Mouse (Mus musculus) gonadal fat pad, adult 2 months (tissue): ENCODE measurements around the gene Hoxd12. TPM values are rescaled to one million over a fixed set of nuclear protein-coding genes. Genes with fewer than 3 reads are reported as not detected.

Experiments
- DNase-seq: peaks from one replicate; pipeline ENCODE4 v3.0.0-alpha.2; 2012; ENCODE audit warnings: low read depth
- polyA plus RNA-seq: library from polyadenylated mRNA; depleted of rRNA; stranded (reverse); fragments of >200 nt; gene quantifications from 2 replicates; pipeline ENCODE4 v1.2.3, GENCODE M21; 2012

The Hoxd12 gene
- polyA plus RNA-seq, 1 experiment, result 0.09 TPM

- DNase-seq, result no peak
Observed at GRCm38 (mm10) chr2:74695813-74696430, 21.1 kb downstream of the Hoxd12 start.

- no peak for DNase-seq
Observed at GRCm38 (mm10) chr2:74696442-74697335, 21.9 kb downstream of the Hoxd12 start.

- no peak for DNase-seq
Observed at GRCm38 (mm10) chr2:74697567-74698121, 22.8 kb downstream of the Hoxd12 start, which contains the start of gene Hoxd9. Gene Hoxd9 (plus strand): TSS chr2:74697727.

- DNase-seq, result no peak
Observed at GRCm38 (mm10) chr2:74698201-74699052, 23.6 kb downstream of the Hoxd12 start.

DNA sequence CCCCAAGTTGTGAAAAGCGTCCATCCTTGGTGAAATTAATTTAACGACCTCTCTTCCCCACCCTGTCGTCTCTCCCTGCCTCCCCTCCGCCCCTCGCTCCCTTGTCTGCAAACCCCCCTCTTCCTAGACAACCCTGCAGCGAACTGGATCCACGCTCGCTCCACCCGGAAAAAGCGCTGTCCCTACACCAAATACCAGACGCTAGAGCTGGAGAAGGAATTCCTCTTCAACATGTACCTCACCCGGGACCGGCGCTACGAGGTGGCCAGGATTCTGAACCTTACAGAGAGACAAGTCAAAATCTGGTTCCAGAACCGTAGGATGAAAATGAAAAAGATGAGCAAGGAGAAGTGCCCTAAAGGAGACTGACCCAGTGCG is 24.2 kb downstream of the Hoxd12 start:
- no peak for DNase-seq

DNA sequence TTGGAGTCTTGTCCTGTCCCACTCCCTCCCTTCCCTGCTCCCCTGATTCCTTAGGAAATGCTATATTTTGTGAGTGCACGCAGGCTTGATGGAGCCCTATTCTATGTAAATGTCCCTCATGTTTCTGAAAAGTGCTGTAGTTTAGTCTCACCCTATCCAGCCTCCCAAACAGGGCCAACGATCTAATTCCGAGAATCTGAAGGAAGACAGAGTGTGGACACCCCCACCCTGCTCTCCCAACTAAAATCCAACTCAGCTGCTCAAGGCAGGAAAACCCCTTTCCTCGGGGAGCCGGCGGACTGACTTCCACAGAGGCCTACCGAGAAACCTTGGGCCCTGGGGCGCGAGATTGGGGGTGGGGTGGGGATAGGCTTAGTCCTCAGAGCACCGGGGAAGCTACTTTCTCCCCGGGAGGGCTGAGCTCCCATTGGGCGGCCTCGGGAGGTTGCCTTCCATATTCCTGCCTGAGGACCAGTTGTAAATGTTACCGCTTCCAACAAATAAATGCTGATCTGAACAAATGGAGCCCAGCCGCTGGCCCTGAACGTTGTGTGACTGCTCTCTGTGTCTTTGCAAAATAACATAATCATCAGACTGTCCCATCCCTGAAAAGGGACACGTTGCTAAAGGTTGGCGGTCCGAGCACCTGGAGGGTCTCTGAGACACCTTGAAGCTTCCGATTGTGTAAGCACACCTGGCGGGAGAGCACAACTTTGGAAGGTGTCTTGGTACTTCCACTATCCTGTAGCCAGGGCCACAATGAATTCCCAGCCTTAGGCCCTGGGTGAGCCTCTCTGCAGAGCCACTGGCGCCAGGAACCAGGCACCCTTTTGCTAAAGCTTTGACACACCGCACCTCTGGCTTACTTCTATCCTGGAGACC is 25.1 kb downstream of the Hoxd12 start:
- DNase-seq, result no peak

GRCm38 (mm10) chr2:74700546-74701112 is 25.8 kb downstream of the Hoxd12 start:
- no peak for DNase-seq

GRCm38 (mm10) chr2:74701949-74702819 is 27.4 kb downstream of the Hoxd12 start:
- no peak for DNase-seq

GRCm38 (mm10) chr2:74702820-74703219 is 28.0 kb downstream of the Hoxd12 start:
- no peak for DNase-seq

GRCm38 (mm10) chr2:74703317-74703716 is 28.5 kb downstream of the Hoxd12 start:
- no peak for DNase-seq

GRCm38 (mm10) chr2:74703720-74704392 is 29.0 kb downstream of the Hoxd12 start:
- DNase-seq, result no peak

DNA sequence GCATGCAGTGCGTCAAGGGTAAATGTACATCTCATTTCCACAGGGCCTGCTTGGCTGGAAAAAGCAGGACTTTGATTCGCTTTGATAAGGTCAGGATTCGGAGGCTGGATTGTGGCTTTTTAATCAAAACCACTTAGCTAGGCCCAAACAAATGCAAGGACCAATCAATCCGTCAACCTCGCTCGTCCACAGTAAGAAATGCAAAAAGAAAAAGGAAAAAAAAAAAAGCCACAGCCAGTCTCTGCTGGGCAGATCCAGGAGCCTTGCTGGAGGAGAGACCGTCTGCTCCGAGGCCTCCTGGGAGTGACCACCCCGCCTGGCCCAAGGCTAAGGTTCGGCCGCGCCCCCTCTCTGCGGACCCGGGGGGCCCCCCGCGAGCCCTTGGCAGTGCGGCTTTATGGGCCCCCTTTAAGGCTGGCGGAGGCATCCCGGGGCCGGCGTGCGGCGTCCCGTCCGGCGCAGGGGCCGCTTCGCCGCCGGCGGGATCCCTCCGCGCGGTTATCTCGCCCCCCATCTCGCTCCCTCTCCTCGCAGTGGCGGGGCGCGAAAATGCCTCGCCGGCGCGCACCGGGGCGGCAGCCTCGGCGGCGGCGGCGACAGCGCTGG is 29.7 kb downstream of the Hoxd12 start, which contains the start of gene Hoxd8:
TSS of gene Hoxd8 (plus strand) at position 223 of the 606 bp plus-strand sequence.
- DNase-seq, result no peak

- DNase-seq, result no peak
Observed at GRCm38 (mm10) chr2:74704999-74705466, 30.2 kb downstream of the Hoxd12 start.

- DNase-seq, result no peak
Observed at GRCm38 (mm10) chr2:74705467-74706089, 30.8 kb downstream of the Hoxd12 start.

DNA sequence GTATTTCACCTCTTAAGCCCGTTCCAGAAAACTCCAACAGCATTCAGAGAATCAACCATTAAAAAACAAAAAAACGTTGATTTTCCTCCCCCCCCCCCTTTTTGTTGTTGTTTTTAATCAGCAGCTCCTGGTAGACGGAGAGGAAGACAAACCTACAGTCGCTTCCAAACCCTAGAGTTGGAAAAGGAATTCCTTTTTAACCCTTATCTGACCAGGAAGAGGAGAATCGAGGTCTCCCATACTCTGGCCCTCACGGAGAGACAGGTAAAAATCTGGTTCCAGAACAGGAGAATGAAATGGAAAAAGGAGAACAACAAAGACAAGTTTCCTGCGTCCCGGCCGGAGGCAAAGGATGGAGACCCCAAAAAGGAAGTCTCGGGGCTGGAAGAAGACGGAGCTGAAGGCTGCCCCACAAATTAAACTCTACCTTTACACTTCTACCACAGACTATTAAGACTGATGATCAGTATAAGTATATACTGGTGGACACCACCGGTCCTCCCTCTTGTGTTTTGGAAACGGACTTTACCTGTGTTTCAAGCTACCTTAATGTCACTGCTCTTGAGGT is 31.7 kb downstream of the Hoxd12 start:
- DNase-seq, result no peak

GRCm38 (mm10) chr2:74707599-74707998 is 32.8 kb downstream of the Hoxd12 start:
- DNase-seq, result no peak

DNA sequence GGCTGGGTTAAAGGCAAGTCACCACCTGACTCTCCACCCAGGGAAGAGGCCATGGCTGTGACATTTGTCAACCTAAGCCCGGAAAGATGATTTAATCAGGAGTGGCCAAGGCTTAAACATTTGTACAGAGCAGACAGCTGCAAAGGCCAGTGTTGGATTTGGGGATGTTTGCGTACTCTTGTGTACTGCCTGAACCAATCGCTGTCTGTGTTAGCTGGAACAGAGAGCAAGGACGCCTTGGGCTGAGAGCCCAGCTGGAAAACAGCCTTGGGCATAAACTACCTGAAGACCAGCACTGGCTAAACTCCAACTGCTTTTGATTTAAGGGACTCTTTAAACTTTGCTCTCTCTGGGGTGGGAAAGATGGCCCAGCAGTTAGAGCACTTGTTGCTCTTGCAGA is 33.9 kb downstream of the Hoxd12 start:
- DNase-seq, result no peak
